Mouse (Mus musculus) cerebellum, adult 2 months (tissue): ENCODE measurements around the gene Cd151. TPM values are rescaled to one million over a fixed set of nuclear protein-coding genes. Genes with fewer than 3 reads are reported as not detected.

Experiments
- DNase-seq, 2 experiments: peaks; one replicate each; pipeline ENCODE4 v3.0.0; 2021
- H3K27ac ChIP-seq: fragments of 200-500 bp; 2 replicates; pipeline ENCODE4 v1.5.1; 2012; ENCODE audit warnings: low read length, control low read depth, inconsistent platforms; ENCODE audit not compliant: insufficient read depth
- H3K27me3 ChIP-seq: fragments of 200-500 bp; 2 replicates; pipeline ENCODE4 v1.6.1; 2012; ENCODE audit warnings: inconsistent platforms, mild to moderate bottlenecking, low read length, moderate library complexity; ENCODE audit not compliant: control insufficient read depth, insufficient read depth
- H3K4me1 ChIP-seq: fragments of 200-500 bp; 2 replicates; pipeline ENCODE4 v1.6.1; 2011; ENCODE audit warnings: low read length; ENCODE audit not compliant: control insufficient read depth, insufficient read depth
- H3K4me3 ChIP-seq: fragments of 200-500 bp; replicated peaks from 2 replicates; pipeline ENCODE3; 2011; ENCODE audit warnings: mild to moderate bottlenecking, low read depth, low read length, control low read depth; ENCODE audit not compliant: insufficient read depth
- CTCF ChIP-seq: fragments of 200-500 bp; IDR thresholded peaks from 2 replicates; pipeline ENCODE4 v1.5.1; 2011; ENCODE audit warnings: low read depth, mild to moderate bottlenecking, control low read depth, low read length, moderate library complexity, borderline replicate concordance; ENCODE audit not compliant: insufficient read depth
- POLR2A ChIP-seq: fragments of 200-500 bp; IDR thresholded peaks from 2 replicates; pipeline ENCODE4 v1.6.1; 2011; ENCODE audit warnings: low read length, control low read depth, borderline replicate concordance; ENCODE audit not compliant: insufficient read depth
- WGBS: fragments of 180-500 bp; shearing (Covaris S2); methylation state at CpG from one replicate; pipeline ENCODE4 v1.1.7; 2018; 5-methylcytosine and 5-hydroxymethylcytosine counted together
- polyA plus RNA-seq: library from polyadenylated mRNA; depleted of rRNA; stranded (reverse); fragments of >200 nt; gene quantifications from 2 replicates; pipeline ENCODE4 v1.2.3, GENCODE M21; 2012

Cd151 gene
- polyA plus RNA-seq, 1 experiment = 68.7 TPM

DNA sequence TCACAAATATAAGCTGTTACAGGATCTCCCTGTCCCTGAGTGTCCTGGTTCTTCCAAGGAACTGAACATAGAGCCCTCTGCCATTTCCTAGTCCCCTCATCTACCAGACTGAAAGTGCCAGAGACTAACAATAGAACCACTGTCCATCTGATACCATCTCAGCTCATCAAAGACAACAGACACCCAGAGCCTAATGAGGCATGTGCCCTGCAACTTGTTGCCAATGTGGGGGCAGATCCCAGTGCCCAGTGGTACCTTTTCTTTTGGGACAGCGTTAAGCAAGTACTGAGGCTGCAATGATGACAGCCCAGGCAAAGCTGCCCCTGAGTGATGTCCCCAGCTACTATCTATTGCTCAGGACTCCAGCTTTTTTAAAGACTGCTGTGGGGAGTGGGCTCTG lies 19.0 kb downstream of the Cd151 start:
- WGBS = 8% methylated on average over 1 of the region's 1 CpGs
- no peak for TF ChIP-seq POLR2A
- no peak for TF ChIP-seq CTCF
- Histone ChIP-seq H3K27ac (peak overlapping the region; percentile 87), H3K27me3 (no peaks in the 10 kb centered on the region), H3K4me1 (peaks cover 56% of the 10 kb centered on the region), H3K4me3 (peak overlapping the region; percentile 3)
- no peak for DNase-seq

- TF ChIP-seq CTCF (no peak), POLR2A (no peak)
- H3K4me1 ChIP-seq = peaks cover 65% of the 10 kb centered on the region
- H3K4me3 ChIP-seq = peak overlapping the region; percentile 16
- H3K27ac ChIP-seq = peak overlapping the region; percentile 87
- DNase-seq = peak in 1 of 2 experiments; percentile 42
- no peaks in the 10 kb centered on the region for H3K27me3 ChIP-seq
- 28% methylated on average over 7 of the region's 7 CpGs for WGBS
Observed at GRCm38 (mm10) chr7:141487141-141487540, 19.9 kb downstream of the Cd151 start.

DNA sequence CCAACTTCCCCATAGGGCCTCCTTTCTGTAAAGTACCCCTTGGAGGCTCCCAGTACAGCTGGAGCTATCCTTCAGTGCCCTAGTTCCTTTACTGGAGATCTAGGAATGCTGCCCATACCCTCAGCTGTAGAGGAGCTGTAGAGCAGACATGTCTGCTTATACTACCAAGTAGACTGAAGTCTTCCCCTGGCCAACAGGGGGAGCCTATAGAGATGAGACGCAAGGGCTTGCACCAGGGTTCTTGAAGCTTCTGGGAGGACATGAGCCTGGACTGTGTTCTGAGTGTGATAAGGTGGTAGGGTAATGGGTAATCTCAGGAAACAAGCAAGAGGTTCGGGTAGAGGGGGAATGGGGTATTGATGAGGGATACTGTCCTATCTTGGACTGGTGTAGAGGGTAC lies 24.0 kb downstream of the Cd151 start:
- 85% methylated on average over 2 of the region's 2 CpGs for WGBS
- TF ChIP-seq CTCF = no peak
- no peak for TF ChIP-seq POLR2A
- H3K27ac ChIP-seq = no peak overlapping the region
- no peaks in the 10 kb centered on the region for H3K27me3 ChIP-seq
- no peak overlapping the region for H3K4me3 ChIP-seq
- no peak for DNase-seq
- H3K4me1 ChIP-seq = peaks cover 87% of the 10 kb centered on the region

GRCm38 (mm10) chr7:141492738-141493137 lies 25.5 kb downstream of the Cd151 start:
- H3K27me3 ChIP-seq = no peaks in the 10 kb centered on the region
- TF ChIP-seq CTCF (no peak), POLR2A (0 out of 2 replicates have a peak, but pooled peaks have one; percentile 25)
- peaks cover 87% of the 10 kb centered on the region for H3K4me1 ChIP-seq
- DNase-seq = peak; percentile 76 to 81
- peak overlapping the region; percentile 19 for H3K27ac ChIP-seq
- no peak overlapping the region for H3K4me3 ChIP-seq
- WGBS = 9% methylated on average over 5 of the region's 5 CpGs

- no peaks in the 10 kb centered on the region for H3K27me3 ChIP-seq
- peaks cover 85% of the 10 kb centered on the region for H3K4me1 ChIP-seq
- peak; percentile 48 to 62 for DNase-seq
- no peak overlapping the region for H3K4me3 ChIP-seq
- TF ChIP-seq POLR2A (no peak), CTCF (no peak)
- peak overlapping the region; percentile 12; the same call in 1 of the 2 replicates for H3K27ac ChIP-seq
- WGBS = 7% methylated on average over 1 of the region's 1 CpGs
Observed at GRCm38 (mm10) chr7:141493729-141494128, 26.5 kb downstream of the Cd151 start.

GRCm38 (mm10) chr7:141495379-141495778 lies 28.2 kb downstream of the Cd151 start:
- H3K4me1 ChIP-seq = peaks cover 73% of the 10 kb centered on the region
- peak in 1 of 2 experiments; percentile 38 for DNase-seq
- TF ChIP-seq CTCF (no peak), POLR2A (no peak)
- H3K27me3 ChIP-seq = no peaks in the 10 kb centered on the region
- H3K27ac ChIP-seq = peak overlapping the region; percentile 33
- no peak overlapping the region for H3K4me3 ChIP-seq
- WGBS = 27% methylated on average over 2 of the region's 2 CpGs

GRCm38 (mm10) chr7:141495940-141496339 lies 28.7 kb downstream of the Cd151 start:
- Histone ChIP-seq H3K4me3 (no peak overlapping the region), H3K27ac (peak overlapping the region; percentile 33; the same call in 1 of the 2 replicates), H3K27me3 (no peaks in the 10 kb centered on the region), H3K4me1 (peaks cover 68% of the 10 kb centered on the region)
- WGBS = 39% methylated on average over 4 of the region's 4 CpGs
- DNase-seq = no peak
- no peak for TF ChIP-seq CTCF
- TF ChIP-seq POLR2A = no peak

- H3K27me3 ChIP-seq = no peaks in the 10 kb centered on the region
- no peak for TF ChIP-seq CTCF
- no peak for TF ChIP-seq POLR2A
- no peak for DNase-seq
- peaks cover 64% of the 10 kb centered on the region for H3K4me1 ChIP-seq
- WGBS = 67% methylated on average over 3 of the region's 3 CpGs
- no peak overlapping the region for H3K4me3 ChIP-seq
- no peak overlapping the region for H3K27ac ChIP-seq
Observed at GRCm38 (mm10) chr7:141497600-141497999, 30.4 kb downstream of the Cd151 start.
